Mouse (Mus musculus) megakaryocyte, embryonic 14.5 days (primary cell): Measurements from ENCODE around the gene Ace. TPM values are rescaled to one million over a fixed set of nuclear protein-coding genes. Genes with fewer than 3 reads are reported as not detected.

ENCODE experiments used
- H3K27me3 ChIP-seq: replicated peaks from 2 replicates; pipeline ENCODE3; 2012; ENCODE audit warnings: inconsistent platforms
- H3K36me3 ChIP-seq: replicated peaks from 2 replicates; pipeline ENCODE3; 2012; ENCODE audit warnings: low read length, inconsistent platforms, mixed read lengths
- H3K4me1 ChIP-seq: 2 replicates; pipeline ENCODE4 v1.6.1; 2012; ENCODE audit warnings: inconsistent platforms
- H3K4me3 ChIP-seq: replicated peaks from 2 replicates; pipeline ENCODE3; 2012; ENCODE audit warnings: moderate library complexity, mild to moderate bottlenecking, inconsistent platforms
- H3K9me3 ChIP-seq: 2 replicates; pipeline ENCODE4 v1.6.1; 2012; ENCODE audit warnings: inconsistent platforms
- FLI1 ChIP-seq: IDR thresholded peaks from 2 replicates; pipeline ENCODE4 v1.6.1; 2012; ENCODE audit warnings: low read length, inconsistent platforms, mixed read lengths
- GATA1 ChIP-seq: IDR thresholded peaks from 3 replicates; pipeline ENCODE4 v1.6.1; 2012; ENCODE audit warnings: mixed read lengths, low read length, inconsistent platforms, borderline replicate concordance
- polyA plus RNA-seq: library from polyadenylated mRNA; stranded (reverse); fragments of >175 nt; gene quantifications from 2 replicates; pipeline ENCODE4 v1.2.3, GENCODE M21; 2012; ENCODE audit warnings: low replicate concordance; ENCODE audit not compliant: insufficient read depth

Ace gene
- polyA plus RNA-seq, 1 experiment, result 0.17 TPM

GRCm38 (mm10) chr11:105984452-105984851, 16.7 kb downstream of the Ace start:
- no peak for TF ChIP-seq FLI1
- TF ChIP-seq GATA1, result no peak
- Histone ChIP-seq H3K4me3 (no peak overlapping the region), H3K36me3 (no peaks in the 10 kb centered on the region), H3K9me3 (no peaks in the 10 kb centered on the region), H3K4me1 (peaks cover 18% of the 10 kb centered on the region; the same call in 1 of the 2 replicates), H3K27me3 (peaks cover 84% of the 10 kb centered on the region)

DNA sequence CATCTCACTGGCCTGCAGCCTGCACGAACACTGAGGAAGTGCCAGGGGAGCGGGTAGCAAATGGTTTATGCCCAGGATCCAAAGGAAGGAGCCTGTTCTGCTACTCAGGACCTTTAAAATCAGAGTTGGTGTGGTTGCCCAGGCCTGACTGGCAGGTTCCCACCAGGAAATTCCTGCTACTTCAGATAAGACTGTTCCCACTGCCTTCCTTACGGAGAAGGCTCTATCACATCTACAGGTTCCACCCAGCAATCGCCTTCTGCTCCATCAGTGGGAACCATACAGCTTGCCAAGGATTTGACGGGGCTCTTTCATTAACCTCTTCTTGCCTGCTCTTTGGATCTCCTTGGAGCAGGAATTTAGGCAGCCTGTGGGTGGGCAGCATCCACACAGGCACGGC, 19.7 kb downstream of the Ace start:
- TF ChIP-seq GATA1 (no peak), FLI1 (no peak)
- no peak overlapping the region for H3K4me3 ChIP-seq
- H3K9me3 ChIP-seq, result no peaks in the 10 kb centered on the region
- no peaks in the 10 kb centered on the region for H3K36me3 ChIP-seq
- H3K4me1 ChIP-seq, result peaks cover 19% of the 10 kb centered on the region; the same call in 1 of the 2 replicates
- peaks cover 79% of the 10 kb centered on the region for H3K27me3 ChIP-seq

GRCm38 (mm10) chr11:105989446-105989845, 21.7 kb downstream of the Ace start:
- Histone ChIP-seq H3K4me1 (peaks cover 19% of the 10 kb centered on the region; the same call in 1 of the 2 replicates), H3K36me3 (no peaks in the 10 kb centered on the region), H3K4me3 (no peak overlapping the region), H3K9me3 (no peaks in the 10 kb centered on the region), H3K27me3 (peaks cover 79% of the 10 kb centered on the region)
- TF ChIP-seq GATA1, result no peak
- TF ChIP-seq FLI1, result no peak

DNA sequence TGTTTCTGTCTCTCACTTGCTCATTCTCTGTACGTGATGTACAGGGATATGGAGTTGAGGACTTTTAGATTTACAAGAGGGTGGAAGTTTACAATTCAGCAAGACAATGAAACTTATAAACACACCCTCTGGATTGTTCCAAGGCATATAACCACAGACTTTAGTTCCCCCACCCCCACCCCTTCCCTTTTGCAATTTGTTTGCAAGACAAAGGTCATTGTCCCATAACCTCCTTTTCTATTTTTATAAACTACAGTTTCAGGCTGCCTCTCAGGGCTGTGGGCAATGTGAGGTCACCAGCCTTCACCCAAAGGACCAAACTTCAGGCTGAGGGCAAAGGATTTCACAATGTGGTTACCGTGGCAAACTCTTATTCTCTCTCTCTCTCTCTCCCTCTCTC, 22.5 kb downstream of the Ace start:
- no peak for TF ChIP-seq GATA1
- no peak for TF ChIP-seq FLI1
- H3K9me3 ChIP-seq, result no peaks in the 10 kb centered on the region
- H3K36me3 ChIP-seq, result no peaks in the 10 kb centered on the region
- no peak overlapping the region for H3K4me3 ChIP-seq
- H3K27me3 ChIP-seq, result peaks cover 79% of the 10 kb centered on the region
- peaks cover 19% of the 10 kb centered on the region; the same call in 1 of the 2 replicates for H3K4me1 ChIP-seq

- Histone ChIP-seq H3K27me3 (peaks cover 77% of the 10 kb centered on the region), H3K9me3 (no peaks in the 10 kb centered on the region), H3K4me1 (peaks cover 2% of the 10 kb centered on the region; the same call in 1 of the 2 replicates), H3K4me3 (no peak within 1 kb of the TSS), H3K36me3 (no peaks in the 10 kb centered on the region)
- TF ChIP-seq FLI1 (no peak), GATA1 (no peak)
Observed at GRCm38 (mm10) chr11:105994375-105994774, 26.6 kb downstream of the Ace start, which contains the start of gene Ace3. TSS of gene Ace3 (plus strand) at chr11:105994675.

DNA sequence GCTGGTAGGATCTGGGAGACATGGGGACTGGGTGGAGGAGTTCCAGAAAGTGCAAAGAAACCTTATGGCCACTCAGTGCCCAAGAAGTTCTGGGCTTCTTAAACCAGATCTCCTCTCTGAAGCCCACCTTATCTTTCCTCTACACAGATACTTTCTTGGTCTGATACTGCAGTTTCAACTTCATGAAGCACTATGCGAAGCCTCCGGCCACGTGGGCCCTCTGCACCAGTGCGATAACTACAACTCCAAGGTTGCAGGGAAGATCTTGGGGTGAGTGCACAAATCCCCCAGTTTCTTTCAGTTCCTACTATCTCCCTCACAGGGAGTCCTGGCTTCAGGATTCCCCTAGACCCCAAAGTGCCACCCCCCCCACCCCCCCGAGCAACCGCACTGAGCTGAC, 32.3 kb downstream of the Ace start:
- Histone ChIP-seq H3K27me3 (peaks cover 72% of the 10 kb centered on the region), H3K9me3 (no peaks in the 10 kb centered on the region)
- TF ChIP-seq GATA1 (no peak), FLI1 (no peak)

DNA sequence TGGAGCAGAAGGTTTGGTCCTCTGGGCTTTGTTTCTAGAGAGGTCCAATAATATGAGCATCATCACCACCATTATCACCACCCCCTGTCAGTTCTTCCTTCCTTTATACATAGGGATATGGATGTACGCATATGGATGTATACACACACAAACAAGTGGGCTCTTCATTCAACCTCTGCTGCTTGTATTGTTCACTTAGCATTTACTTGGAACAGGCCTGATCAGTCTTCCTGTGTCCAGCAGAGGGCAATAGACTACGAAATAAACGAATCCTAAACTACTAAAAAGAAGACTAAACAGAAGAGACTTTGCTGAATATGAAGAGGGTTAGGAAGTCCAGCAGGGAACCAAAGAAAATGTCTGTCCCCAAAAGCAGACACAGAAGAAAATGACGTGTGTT, 34.0 kb downstream of the Ace start:
- no peak for TF ChIP-seq GATA1
- no peak for TF ChIP-seq FLI1
- Histone ChIP-seq H3K27me3 (peaks cover 71% of the 10 kb centered on the region), H3K36me3 (no peaks in the 10 kb centered on the region), H3K9me3 (no peaks in the 10 kb centered on the region), H3K4me1 (no peaks in the 10 kb centered on the region), H3K4me3 (no peak overlapping the region)

More for the DNA sequence above, 32.3 kb downstream of the Ace start:
- no peaks in the 10 kb centered on the region for H3K36me3 ChIP-seq
- H3K4me3 ChIP-seq, result no peak overlapping the region
- H3K4me1 ChIP-seq, result no peaks in the 10 kb centered on the region

DNA sequence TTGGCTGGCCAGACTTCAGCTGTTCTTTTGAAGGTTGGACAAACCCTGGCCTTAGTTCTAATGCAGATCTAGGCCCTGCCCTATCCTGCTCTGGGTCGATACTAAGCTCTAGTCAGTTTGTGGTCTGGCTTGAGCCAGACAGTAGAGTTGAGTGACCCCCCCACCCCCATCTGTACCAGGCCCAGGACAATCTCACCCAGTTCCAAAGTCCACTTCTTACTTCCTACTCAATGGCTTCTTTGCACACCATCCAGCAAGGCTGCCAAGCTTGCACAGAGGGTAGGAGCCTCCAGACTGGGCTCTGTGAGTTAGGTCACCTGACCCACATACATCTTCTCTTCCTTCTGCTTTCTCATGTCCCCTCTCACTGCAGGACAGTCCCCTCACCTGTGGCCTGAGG, 36.8 kb downstream of the Ace start:
- TF ChIP-seq GATA1 (no peak), FLI1 (no peak)
- Histone ChIP-seq H3K4me1 (peaks cover 7% of the 10 kb centered on the region), H3K27me3 (peaks cover 66% of the 10 kb centered on the region), H3K36me3 (no peaks in the 10 kb centered on the region), H3K4me3 (no peak overlapping the region), H3K9me3 (no peaks in the 10 kb centered on the region)

DNA sequence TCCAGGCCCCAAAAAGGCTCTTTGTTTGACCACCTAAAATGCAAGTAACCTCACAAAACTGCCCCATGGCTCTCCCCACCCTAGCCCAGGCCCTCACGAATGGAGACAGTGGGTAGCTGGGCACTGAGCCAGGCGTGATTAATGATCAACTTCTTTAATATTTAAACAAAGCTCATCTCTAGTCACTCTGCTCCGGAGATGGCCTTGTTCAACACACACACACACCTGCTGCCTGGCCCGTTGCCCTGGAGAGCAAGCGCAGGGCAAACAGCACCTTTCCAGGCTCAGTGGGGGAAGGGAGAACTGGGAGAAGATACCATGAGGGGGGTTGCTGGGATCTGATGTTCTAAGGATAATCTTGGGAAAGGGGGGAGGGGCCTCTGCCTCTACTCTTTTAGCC, 38.2 kb downstream of the Ace start:
- Histone ChIP-seq H3K9me3 (no peaks in the 10 kb centered on the region), H3K27me3 (peaks cover 70% of the 10 kb centered on the region), H3K4me1 (peaks cover 7% of the 10 kb centered on the region), H3K36me3 (no peaks in the 10 kb centered on the region), H3K4me3 (no peak overlapping the region)
- TF ChIP-seq GATA1 (no peak), FLI1 (no peak)

DNA sequence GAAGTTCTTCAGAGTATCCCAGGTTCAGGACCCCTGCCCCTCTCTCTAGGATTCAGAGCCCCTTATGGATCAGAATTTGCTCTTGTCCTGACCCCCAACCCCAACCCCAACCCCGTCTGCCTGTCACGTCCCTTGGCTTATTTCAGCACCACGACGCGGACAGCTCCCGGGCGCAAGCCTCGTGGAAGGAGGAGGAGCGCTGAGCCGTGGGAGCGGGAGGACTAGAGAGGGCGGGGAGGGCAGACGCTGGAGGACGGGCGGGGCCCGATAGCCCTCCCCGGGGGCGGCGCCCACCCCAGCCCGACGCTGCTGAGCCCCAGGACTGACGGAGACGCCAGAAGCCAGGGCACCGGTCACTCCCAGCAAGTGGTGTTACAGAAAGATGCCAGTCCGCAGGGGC, 40.1 kb downstream of the Ace start, which contains the start of gene Kcnh6:
Kcnh6 (plus strand) TSS at position 304 of the 400 bp plus-strand sequence.
- Histone ChIP-seq H3K27me3 (peaks cover 81% of the 10 kb centered on the region), H3K36me3 (no peaks in the 10 kb centered on the region), H3K4me1 (peaks cover 7% of the 10 kb centered on the region), H3K4me3 (peak within 1 kb of the TSS; percentile 79), H3K9me3 (no peaks in the 10 kb centered on the region)
- TF ChIP-seq GATA1 (no peak), FLI1 (no peak)

DNA sequence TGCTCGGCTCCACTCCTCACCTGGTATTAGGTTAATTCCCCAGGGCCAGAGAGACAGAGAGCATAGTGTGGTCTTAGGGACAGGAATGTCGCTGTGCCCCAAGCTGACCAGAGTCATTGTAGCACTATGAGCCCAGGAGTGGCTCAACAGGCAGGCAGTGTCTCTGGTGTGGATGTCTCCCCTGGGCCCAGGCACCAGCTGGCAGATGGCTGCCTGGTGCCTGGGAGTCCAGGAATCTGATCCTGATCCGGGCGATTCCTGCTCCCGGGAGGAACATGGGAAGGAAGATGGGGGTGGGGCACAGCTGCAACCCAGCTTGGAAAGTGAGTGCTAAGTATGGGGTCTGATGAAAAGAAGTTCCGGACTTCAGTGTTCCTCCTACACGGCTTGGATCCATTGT, 45.0 kb downstream of the Ace start:
- Histone ChIP-seq H3K27me3 (peaks cover 98% of the 10 kb centered on the region), H3K36me3 (no peaks in the 10 kb centered on the region), H3K4me3 (no peak overlapping the region), H3K4me1 (peaks cover 7% of the 10 kb centered on the region), H3K9me3 (no peaks in the 10 kb centered on the region)
- no peak for TF ChIP-seq GATA1
